Mouse (Mus musculus): ENCODE results near the gene Vmn1r235.

- no peak for TF ChIP-seq CTCF (IDR thresholded peaks at IDR 0.05; ENCODE audit: borderline replicate concordance, insufficient read depth, low read depth, low read length)
- TF ChIP-seq POLR2A (IDR thresholded peaks at IDR 0.05; ENCODE audit: borderline replicate concordance, insufficient read depth, low read length) = no peak
Measured at GRCm38 (mm10) chr17:21311565-21311964, 55.4 kb downstream of the Vmn1r235 start, which contains the start of gene Vmn1r237.

All from cerebellum, adult 2 months (tissue).